Mouse (Mus musculus) megakaryocyte-erythroid progenitor cell, adult 5 weeks (primary cell): Measurements from ENCODE around the gene Vegfa. TPM values are rescaled to one million over a fixed set of nuclear protein-coding genes. Genes with fewer than 3 reads are reported as not detected.

Source experiments
- polyA plus RNA-seq: library from polyadenylated mRNA; stranded (reverse); fragments of >175 nt; gene quantifications from 2 replicates; pipeline ENCODE4 v1.2.3, GENCODE M21; 2012

Gene Vegfa
- polyA plus RNA-seq, result 106 and 146 TPM in 2 replicates

GRCm38 (mm10) chr17:46032257-46032991 lies at the start of gene Vegfa:
Gene Vegfa, minus strand, starts transcription at chr17:46032369.

Other genes starting within 250 kb of the Vegfa start
- 90.0 and 93.5 TPM in 2 replicates for gene Mrps18a, start 78.6 kb upstream of the Vegfa start, polyA plus RNA-seq
- 0.23 and 0.36 TPM in 2 replicates for gene Rsph9, start 111.8 kb upstream of the Vegfa start, polyA plus RNA-seq
- gene Mad2l1bp, start 121.2 kb upstream of the Vegfa start, polyA plus RNA-seq, result 11.5 and 11.8 TPM in 2 replicates
- 112 and 139 TPM in 2 replicates for gene Gtpbp2, start 128.7 kb upstream of the Vegfa start, polyA plus RNA-seq
- gene Polh, start 170.3 kb upstream of the Vegfa start, polyA plus RNA-seq, result 0.82 and 1.4 TPM in 2 replicates
- gene Xpo5, start 170.4 kb upstream of the Vegfa start, polyA plus RNA-seq, result 16.9 and 17.7 TPM in 2 replicates
- gene Polr1c, start 215.7 kb upstream of the Vegfa start, polyA plus RNA-seq, result 21.2 and 31.5 TPM in 2 replicates
- 168 and 176 TPM in 2 replicates for gene Yipf3, start 215.7 kb upstream of the Vegfa start, polyA plus RNA-seq
- gene Lrrc73, start 221.2 kb upstream of the Vegfa start, polyA plus RNA-seq, result 2.4 and 4.3 TPM in 2 replicates